Mouse (Mus musculus) layer of hippocampus, adult 2 months (tissue): ENCODE measurements around the gene Btbd35f17. TPM values are rescaled to one million over a fixed set of nuclear protein-coding genes. Genes with fewer than 3 reads are reported as not detected.
"Not testable (repeated sequence)": the region's sequence is repeated elsewhere in the genome, so short reads cannot be mapped to it uniquely, and the experiment has no call there.

ENCODE experiments used
- DNase-seq, 2 experiments: peaks; one replicate each; pipeline ENCODE4 v3.0.0; 2022; ENCODE audit warnings: low spot score in 2 of 2
- H3K27ac ChIP-seq: fragments of 200-600 bp; 2 replicates; pipeline ENCODE4 v1.8.1; 2022
- H3K4me3 ChIP-seq: fragments of 200-600 bp; 2 replicates; pipeline ENCODE4 v1.8.1; 2022; ENCODE audit warnings: mild to moderate bottlenecking
- long read RNA-seq, 2 experiments: library from polyadenylated mRNA; stranded (forward); transcript quantifications; one replicate each; pipeline ENCODE4 v2.0.0; 2021; ENCODE audit warnings: borderline mapping rate in 2 of 2
- total RNA-seq, 2 experiments: library from RNA; stranded (reverse); gene quantifications; 2 replicates each; pipeline ENCODE4 v1.2.3; 2021

Btbd35f17 gene
- not detected for total RNA-seq
- long read RNA-seq, experiment 1 = 0 reads
- long read RNA-seq, experiment 2 = 0 reads

DNA sequence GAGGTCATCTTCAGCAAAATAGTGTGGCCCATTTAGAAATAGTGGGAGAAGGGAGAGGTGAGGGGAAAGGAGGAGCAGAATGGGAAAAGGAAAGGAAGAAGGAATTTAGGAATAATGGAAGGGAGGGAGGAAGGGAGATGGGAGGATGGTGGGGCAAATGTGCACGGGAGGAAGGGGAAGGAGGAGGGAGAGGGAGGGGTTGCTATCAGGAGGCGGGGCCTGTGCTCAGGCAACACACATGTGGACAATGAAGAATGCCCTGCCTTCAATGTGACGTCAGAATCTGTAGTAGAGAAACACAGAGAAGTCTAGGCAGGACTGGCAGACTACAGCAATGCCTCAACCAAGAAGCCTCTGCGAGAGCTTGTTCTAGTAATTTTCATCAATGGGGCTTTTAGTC, at the start of gene Btbd35f17:
Gene Btbd35f17, plus strand, starts transcription at position 301 of the 400 bp plus-strand sequence.
- H3K27ac ChIP-seq, DNase-seq, H3K4me3 ChIP-seq: not testable (repeated sequence)

Other genes starting within 250 kb of the Btbd35f17 start
- gene Btbd35f28, start 174.1 kb upstream of the Btbd35f17 start, total RNA-seq = not detected
- gene Btbd35f20, start 79.4 kb upstream of the Btbd35f17 start, total RNA-seq = not detected